Mouse (Mus musculus): ENCODE measurements at regions not wholly inside any gene's neighbourhood (a gene's known extent, or its start where the extent isn't known, plus 50 kb on each side); places are given as distances from the start of the nearest gene placed in this dataset.
"Not testable (repeated sequence)": the region's sequence is repeated elsewhere in the genome, so short reads cannot be mapped to it uniquely, and the experiment has no call there.

- intact Hi-C loops (cut with DNase I); DNase-seq: not testable (repeated sequence)
Observed at GRCm38 (mm10) chr12:77526581-77526980, 288.7 kb downstream of the Fut8 start.

GRCm38 (mm10) chr12:77527499-77527898, 289.6 kb downstream of the Fut8 start:
- intact Hi-C loops (cut with DNase I) = no loop called here
- DNase-seq = no peak

GRCm38 (mm10) chr12:77527953-77528865, 290.3 kb downstream of the Fut8 start:
- intact Hi-C loops (cut with DNase I) = no loop called here
- DNase-seq = no peak

GRCm38 (mm10) chr12:77528868-77529271, 290.9 kb downstream of the Fut8 start:
- DNase-seq = no peak
- intact Hi-C loops (cut with DNase I) = no loop called here

GRCm38 (mm10) chr12:77529414-77529813, 291.5 kb downstream of the Fut8 start:
- intact Hi-C loops (cut with DNase I) = no loop called here
- DNase-seq = no peak

- DNase-seq = no peak
- intact Hi-C loops (cut with DNase I) = no loop called here
Observed at GRCm38 (mm10) chr12:77529955-77530354, 292.0 kb downstream of the Fut8 start.

- intact Hi-C loops (cut with DNase I) = loop anchor here (1.0 kb wide), 1 partner anchor 531 kb away; no protein-coding TSS in a partner anchor
- DNase-seq = peak; percentile 9 to 31
Observed at GRCm38 (mm10) chr12:77531294-77531693, 293.4 kb downstream of the Fut8 start.

- intact Hi-C loops (cut with DNase I) = no loop called here
- no peak for DNase-seq
Observed at GRCm38 (mm10) chr12:77532547-77532946, 294.6 kb downstream of the Fut8 start.

GRCm38 (mm10) chr12:77533606-77534005, 295.7 kb downstream of the Fut8 start:
- no peak for DNase-seq
- intact Hi-C loops (cut with DNase I) = no loop called here

- no peak for DNase-seq
- intact Hi-C loops (cut with DNase I) = no loop called here
Observed at GRCm38 (mm10) chr12:77534079-77534478, 296.2 kb downstream of the Fut8 start.

- no peak for DNase-seq
- intact Hi-C loops (cut with DNase I) = no loop called here
Observed at GRCm38 (mm10) chr12:77535147-77535546, 297.2 kb downstream of the Fut8 start.

- DNase-seq = no peak
- intact Hi-C loops (cut with DNase I) = no loop called here
Observed at GRCm38 (mm10) chr12:77537139-77537848, 299.4 kb downstream of the Fut8 start.

GRCm38 (mm10) chr12:77539661-77540431, 301.9 kb downstream of the Fut8 start:
- intact Hi-C loops (cut with DNase I) = no loop called here
- DNase-seq = no peak

- no peak for DNase-seq
- intact Hi-C loops (cut with DNase I) = no loop called here
Observed at GRCm38 (mm10) chr12:77541051-77541765, 303.3 kb downstream of the Fut8 start.

- no peak for DNase-seq
- intact Hi-C loops (cut with DNase I) = no loop called here
Observed at GRCm38 (mm10) chr12:77541826-77542225, 303.9 kb downstream of the Fut8 start.

- DNase-seq = no peak
- intact Hi-C loops (cut with DNase I) = no loop called here
Observed at GRCm38 (mm10) chr12:77543651-77544050, 305.7 kb downstream of the Fut8 start.

- DNase-seq = no peak
- intact Hi-C loops (cut with DNase I) = no loop called here
Observed at GRCm38 (mm10) chr12:77546165-77546564, 308.2 kb downstream of the Fut8 start.

- DNase-seq = peak in 1 of 2 experiments; percentile 14
- intact Hi-C loops (cut with DNase I) = loop anchor here (5.0 to 10.0 kb wide), 2 partner anchors 323 to 571 kb away; no protein-coding TSS in a partner anchor
Observed at GRCm38 (mm10) chr12:77568286-77568685, 330.4 kb downstream of the Fut8 start.

- DNase-seq = no peak
- intact Hi-C loops (cut with DNase I) = loop anchor here (5.0 kb wide), 1 partner anchor 97 kb away; no protein-coding TSS in a partner anchor
Observed at GRCm38 (mm10) chr12:77570501-77570900, 332.6 kb downstream of the Fut8 start.

- no peak for DNase-seq
- intact Hi-C loops (cut with DNase I) = loop anchor here (5.0 kb wide), 1 partner anchor 96 kb away; no protein-coding TSS in a partner anchor
Observed at GRCm38 (mm10) chr12:77571071-77571470, 333.1 kb downstream of the Fut8 start.
